Mouse (Mus musculus): ENCODE data around the gene Umad1.

- TF ChIP-seq CTCF (IDR thresholded peaks at IDR 0.05; ENCODE audit: borderline replicate concordance, extremely low read depth, insufficient read depth, insufficient read length) (no peak), POLR2A (IDR thresholded peaks at IDR 0.05; ENCODE audit: borderline replicate concordance, extremely low read depth, insufficient read depth, insufficient read length, poor library complexity, severe bottlenecking) (no peak)
These were observed 35.1 kb downstream of the Umad1 start for GRCm38 (mm10) chr6:8294048-8294784.

All from brain, embryonic 14.5 days (tissue).